Mouse (Mus musculus): Measurements from ENCODE around the gene Tubb1.
A peak's percentile ranks its signal among the peaks of the same experiment; 100 is the strongest.

Tubb1 gene

GRCm38 (mm10) chr2:174443046-174443445 lies 7.4 kb upstream of the Tubb1 start:
- no peak for DNase-seq (ENCODE audit: low spot score)

- no peak for DNase-seq (ENCODE audit: low spot score)
Observed at GRCm38 (mm10) chr2:174444359-174444758, 6.1 kb upstream of the Tubb1 start.

GRCm38 (mm10) chr2:174445018-174445417 lies 5.5 kb upstream of the Tubb1 start:
- no peak for DNase-seq (ENCODE audit: low spot score)

- DNase-seq (ENCODE audit: low spot score) = no peak
Observed at GRCm38 (mm10) chr2:174446492-174446891, 4.0 kb upstream of the Tubb1 start.

GRCm38 (mm10) chr2:174446905-174447304 lies 3.6 kb upstream of the Tubb1 start:
- no peak for DNase-seq (ENCODE audit: low spot score)

- DNase-seq (ENCODE audit: low spot score) = no peak
Observed at GRCm38 (mm10) chr2:174448405-174448804, 2.1 kb upstream of the Tubb1 start.

- no peak for DNase-seq (ENCODE audit: low spot score)
Observed at GRCm38 (mm10) chr2:174453681-174454080, 3.2 kb downstream of the Tubb1 start.

GRCm38 (mm10) chr2:174459365-174459764 lies 8.9 kb downstream of the Tubb1 start:
- no peak for DNase-seq (ENCODE audit: low spot score)

- DNase-seq (ENCODE audit: low spot score) = no peak
Observed at GRCm38 (mm10) chr2:174463370-174463769, 12.9 kb downstream of the Tubb1 start.

GRCm38 (mm10) chr2:174463789-174464523 lies 13.5 kb downstream of the Tubb1 start, which contains the start of gene Atp5e:
Gene Atp5e, minus strand, starts transcription at chr2:174464105.
- peak; percentile 96 for DNase-seq (ENCODE audit: low spot score)

- DNase-seq (ENCODE audit: low spot score) = no peak
Observed at GRCm38 (mm10) chr2:174470333-174470732, 19.8 kb downstream of the Tubb1 start.

GRCm38 (mm10) chr2:174470786-174471405 lies 20.4 kb downstream of the Tubb1 start:
- no peak for DNase-seq (ENCODE audit: low spot score)

- peak; percentile 12 for DNase-seq (ENCODE audit: low spot score)
Observed at GRCm38 (mm10) chr2:174472407-174472806, 21.9 kb downstream of the Tubb1 start.

GRCm38 (mm10) chr2:174472818-174473549 lies 22.5 kb downstream of the Tubb1 start, which contains the start of gene Prelid3b:
Gene Prelid3b, minus strand, starts transcription at chr2:174473081.
- DNase-seq (ENCODE audit: low spot score) = peak; percentile 98

GRCm38 (mm10) chr2:174473550-174473927 lies 23.0 kb downstream of the Tubb1 start:
- DNase-seq (ENCODE audit: low spot score) = peak; percentile 13

GRCm38 (mm10) chr2:174477543-174478319 lies 27.2 kb downstream of the Tubb1 start:
- DNase-seq (ENCODE audit: low spot score) = no peak

- no peak for DNase-seq (ENCODE audit: low spot score)
Observed at GRCm38 (mm10) chr2:174478746-174479145, 28.3 kb downstream of the Tubb1 start.

- DNase-seq (ENCODE audit: low spot score) = no peak
Observed at GRCm38 (mm10) chr2:174487005-174487404, 36.5 kb downstream of the Tubb1 start.

GRCm38 (mm10) chr2:174492858-174493257 lies 42.4 kb downstream of the Tubb1 start:
- DNase-seq (ENCODE audit: low spot score) = peak; percentile 19

GRCm38 (mm10) chr2:174500814-174501503 lies 50.5 kb downstream of the Tubb1 start:
- DNase-seq (ENCODE audit: low spot score) = no peak

GRCm38 (mm10) chr2:174501517-174501916 lies 51.0 kb downstream of the Tubb1 start:
- no peak for DNase-seq (ENCODE audit: low spot score)

Data from left cerebral cortex, adult 11 months (tissue).